Mouse (Mus musculus) midbrain, embryonic 14.5 days (tissue): ENCODE data around the gene Tmem150c. TPM values are rescaled to one million over a fixed set of nuclear protein-coding genes. Genes with fewer than 3 reads are reported as not detected.

Experiments used
- ATAC-seq: fragments of 200-750 bp; cut with Nextera tagmentation; 2 replicates; pipeline ENCODE4 v1.8.0; 2017; ENCODE audit warnings: moderate number of reproducible peaks, moderate library complexity; ENCODE audit not compliant: low FRiP score, low TSS enrichment
- DNase-seq: peaks from one replicate; pipeline ENCODE4 v3.0.0-alpha.2; 2015
- H3K27ac ChIP-seq: fragments of 300-500 bp; sonication (generic); replicated peaks from 2 replicates; pipeline ENCODE4 v1.5.1; 2014; ENCODE audit warnings: mild to moderate bottlenecking, low read depth, low read length, moderate library complexity
- H3K27me3 ChIP-seq: fragments of 300-500 bp; sonication (generic); 2 replicates; pipeline ENCODE4 v1.6.1; 2014; ENCODE audit warnings: low read length, control low read depth, mixed read lengths; ENCODE audit not compliant: control insufficient read depth, insufficient read depth
- H3K36me3 ChIP-seq: fragments of 300-500 bp; sonication (generic); 2 replicates; pipeline ENCODE4 v1.6.1; 2014; ENCODE audit warnings: low read length, control low read depth; ENCODE audit not compliant: control insufficient read depth, insufficient read depth
- H3K4me1 ChIP-seq: fragments of 300-500 bp; sonication (generic); 2 replicates; pipeline ENCODE4 v1.6.1; 2014; ENCODE audit warnings: mild to moderate bottlenecking, antibody characterized with exemption, low read length, control low read depth; ENCODE audit not compliant: control insufficient read depth, insufficient read depth
- H3K4me2 ChIP-seq: fragments of 300-500 bp; sonication (generic); 2 replicates; pipeline ENCODE4 v1.6.1; 2014; ENCODE audit warnings: mild to moderate bottlenecking, low read length, moderate library complexity
- H3K4me3 ChIP-seq: fragments of 300-500 bp; sonication (generic); replicated peaks from 2 replicates; pipeline ENCODE4 v1.5.1; 2014; ENCODE audit warnings: low read depth, low read length
- H3K9ac ChIP-seq: fragments of 300-500 bp; sonication (generic); replicated peaks from 2 replicates; pipeline ENCODE4 v1.6.1; 2014; ENCODE audit warnings: mild to moderate bottlenecking, low read length, moderate library complexity
- H3K9me3 ChIP-seq: fragments of 300-500 bp; sonication (generic); 2 replicates; pipeline ENCODE4 v1.6.1; 2016; ENCODE audit warnings: low read length, control low read depth, mixed read lengths; ENCODE audit not compliant: control insufficient read depth
- WGBS: fragments of 180-500 bp; shearing (Covaris S2); extraction: QIAGEN DNeasy Blood & Tissue Kit; methylation state at CpG from one replicate; pipeline ENCODE4 v1.1.7; 2014; 5-methylcytosine and 5-hydroxymethylcytosine counted together
- polyA plus RNA-seq: library from polyadenylated mRNA; unstranded; fragments of >200 nt; fragmentation: Nextera tagmentation; extraction: Ambion mirVana; gene quantifications from 2 replicates; pipeline ENCODE4 v1.2.1, GENCODE M21; 2014

Tmem150c gene
- polyA plus RNA-seq, 1 experiment from 2014 or later = 20.0 TPM

DNA sequence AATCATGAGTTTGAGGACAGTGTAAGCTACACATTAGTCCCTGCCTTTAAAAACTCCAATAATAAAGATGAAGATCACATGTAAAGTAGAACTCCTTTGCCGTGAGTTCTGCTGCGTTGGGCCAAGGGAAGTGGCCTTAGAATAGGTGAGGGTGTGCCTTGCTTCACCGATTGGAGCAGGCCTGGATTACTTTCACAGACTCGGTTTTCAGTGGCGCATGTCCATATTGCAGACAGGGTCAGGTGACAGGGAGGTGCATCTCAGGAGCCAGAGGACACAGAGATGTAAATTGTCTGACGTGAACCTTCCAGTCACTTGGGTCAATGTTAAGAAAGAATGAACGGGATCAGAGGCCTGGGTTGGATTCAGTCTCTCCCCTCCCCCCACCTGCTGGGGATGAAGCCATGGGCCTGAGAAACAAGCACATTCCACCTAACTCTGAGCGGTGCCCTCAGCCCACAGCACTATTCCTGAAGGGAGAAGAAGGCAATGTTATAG, 112.4 kb downstream of the Tmem150c start:
- Histone ChIP-seq H3K4me3 (no peak overlapping the region), H3K4me1 (peaks cover 18% of the 10 kb centered on the region), H3K9me3 (no peaks in the 10 kb centered on the region), H3K27ac (no peak overlapping the region), H3K4me2 (no peak overlapping the region), H3K9ac (no peak overlapping the region), H3K27me3 (no peaks in the 10 kb centered on the region), H3K36me3 (no peaks in the 10 kb centered on the region)
- no peak for ATAC-seq
- DNase-seq = no peak
- WGBS = 42% methylated on average over 8 of the region's 8 CpGs

DNA sequence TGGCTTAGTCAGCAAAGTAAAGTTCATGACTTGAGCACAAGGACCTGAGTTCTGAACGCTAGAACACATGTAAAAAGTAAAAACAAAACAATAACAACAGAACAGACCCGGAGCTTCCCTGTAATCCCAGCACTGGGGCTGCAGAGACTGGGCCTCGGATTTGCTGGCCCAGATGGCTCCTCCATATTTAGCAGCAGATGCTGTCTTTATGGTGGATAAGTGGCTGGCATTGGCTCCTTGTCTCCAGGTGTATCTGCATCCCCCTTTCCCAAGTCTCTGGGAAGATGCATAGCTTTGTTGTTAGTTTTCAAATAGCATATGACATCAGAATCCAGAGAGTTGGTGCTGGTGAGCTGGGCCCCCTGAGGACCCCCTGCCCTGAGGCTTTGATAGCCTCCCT, 113.5 kb downstream of the Tmem150c start:
- H3K4me3 ChIP-seq = no peak overlapping the region
- no peak overlapping the region for H3K4me2 ChIP-seq
- H3K9ac ChIP-seq = no peak overlapping the region
- H3K27ac ChIP-seq = no peak overlapping the region
- no peaks in the 10 kb centered on the region for H3K36me3 ChIP-seq
- WGBS = 75% methylated on average over 3 of the region's 3 CpGs
- H3K9me3 ChIP-seq = no peaks in the 10 kb centered on the region
- DNase-seq (no peak), ATAC-seq (no peak)
- no peaks in the 10 kb centered on the region for H3K27me3 ChIP-seq
- peaks cover 29% of the 10 kb centered on the region for H3K4me1 ChIP-seq

DNA sequence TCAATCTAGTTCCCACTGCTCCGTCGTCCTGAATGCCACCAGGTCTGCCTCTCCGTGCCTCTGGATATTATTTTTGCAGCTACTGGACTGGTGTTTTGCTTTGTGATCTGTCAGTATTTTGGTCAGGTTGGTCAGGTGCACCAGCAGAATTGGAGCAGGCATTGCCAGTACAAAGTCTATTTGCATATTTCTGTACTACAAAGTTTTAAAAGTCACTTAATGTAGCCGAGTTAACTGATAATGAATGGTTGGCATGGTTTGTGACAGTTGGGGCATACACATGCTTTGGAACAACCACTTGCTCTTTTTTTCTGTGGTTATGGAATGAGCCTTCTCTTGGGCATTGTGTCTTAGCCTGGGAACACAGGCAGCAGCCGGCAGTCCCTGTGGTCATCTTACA, 115.0 kb downstream of the Tmem150c start:
- Histone ChIP-seq H3K4me2 (no peak overlapping the region), H3K36me3 (no peaks in the 10 kb centered on the region), H3K9ac (no peak overlapping the region), H3K27ac (no peak overlapping the region), H3K4me3 (no peak overlapping the region), H3K27me3 (no peaks in the 10 kb centered on the region), H3K4me1 (peaks cover 35% of the 10 kb centered on the region), H3K9me3 (no peaks in the 10 kb centered on the region)
- 83% methylated on average over 5 of the region's 5 CpGs for WGBS
- ATAC-seq (no peak), DNase-seq (no peak)

DNA sequence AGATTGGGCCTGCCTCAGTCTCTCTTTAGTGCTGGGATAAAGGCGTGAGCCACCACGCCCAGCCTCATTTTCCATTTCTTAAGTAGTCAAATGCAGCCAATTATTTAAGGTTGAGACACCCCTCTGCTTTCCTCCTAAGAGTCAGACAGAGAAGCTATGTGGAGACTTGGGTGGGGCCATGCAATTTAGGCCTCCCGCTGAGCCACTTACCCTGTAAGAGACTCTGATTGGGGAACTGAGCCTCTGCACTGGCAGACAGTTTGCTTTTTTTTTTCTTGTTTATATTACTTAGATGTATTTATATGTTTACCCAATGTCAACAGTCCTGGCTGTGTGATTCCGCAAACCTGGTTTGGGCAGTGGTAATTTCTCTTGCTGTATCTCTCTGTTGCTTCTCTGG, 115.6 kb downstream of the Tmem150c start:
- Histone ChIP-seq H3K4me3 (no peak overlapping the region), H3K36me3 (no peaks in the 10 kb centered on the region), H3K27me3 (no peaks in the 10 kb centered on the region), H3K27ac (no peak overlapping the region), H3K4me1 (peaks cover 35% of the 10 kb centered on the region), H3K4me2 (no peak overlapping the region), H3K9ac (no peak overlapping the region), H3K9me3 (no peaks in the 10 kb centered on the region)
- no peak for DNase-seq
- no peak for ATAC-seq
- WGBS = 88% methylated on average over 4 of the region's 4 CpGs

DNA sequence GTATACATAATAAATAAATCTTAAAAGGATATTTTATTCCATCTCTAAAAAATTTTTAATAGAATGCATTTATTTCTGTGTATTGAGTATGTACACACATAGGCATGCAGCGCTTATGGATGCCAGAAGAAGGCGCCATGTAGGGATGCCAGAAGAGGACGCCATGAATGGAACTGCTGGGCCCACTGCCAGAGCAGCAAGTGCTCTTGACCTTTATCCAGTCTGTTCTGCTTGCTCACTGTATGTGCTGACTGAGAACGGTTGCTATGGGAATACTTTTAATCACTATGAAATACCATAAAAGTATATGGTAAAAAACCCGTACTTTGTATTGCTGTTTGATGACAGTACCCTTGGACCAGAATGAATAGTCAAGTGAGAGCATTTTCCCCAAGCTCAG, 116.2 kb downstream of the Tmem150c start:
- Histone ChIP-seq H3K9me3 (no peaks in the 10 kb centered on the region), H3K36me3 (no peaks in the 10 kb centered on the region), H3K4me3 (no peak overlapping the region), H3K4me2 (no peak overlapping the region), H3K27ac (no peak overlapping the region), H3K4me1 (peaks cover 35% of the 10 kb centered on the region), H3K27me3 (no peaks in the 10 kb centered on the region), H3K9ac (no peak overlapping the region)
- ATAC-seq (no peak), DNase-seq (no peak)
- 85% methylated on average over 5 of the region's 5 CpGs for WGBS

DNA sequence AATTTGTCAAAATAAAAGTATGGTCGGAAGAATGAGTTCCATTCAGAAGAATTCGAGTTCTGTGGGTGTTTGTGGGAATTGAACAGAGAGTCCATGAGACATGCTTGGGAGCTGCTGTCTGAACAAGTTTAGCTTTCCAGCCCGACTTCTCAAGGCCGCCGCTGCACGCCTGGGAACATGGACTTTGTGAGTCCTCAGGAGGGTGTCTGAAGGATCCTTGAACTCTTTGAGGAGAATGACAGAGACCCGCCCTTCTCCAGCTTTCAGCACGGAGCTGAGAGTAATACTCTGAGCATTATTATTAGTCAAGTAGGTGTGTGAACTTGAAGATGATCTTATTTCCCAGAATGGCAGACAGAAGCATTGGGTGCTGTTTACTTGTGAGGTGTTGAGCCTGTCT, 117.1 kb downstream of the Tmem150c start:
- WGBS = 94% methylated on average over 8 of the region's 8 CpGs
- no peak overlapping the region for H3K4me3 ChIP-seq
- H3K9me3 ChIP-seq = no peaks in the 10 kb centered on the region
- H3K27ac ChIP-seq = no peak overlapping the region
- no peaks in the 10 kb centered on the region for H3K36me3 ChIP-seq
- ATAC-seq (no peak), DNase-seq (no peak)
- peaks cover 37% of the 10 kb centered on the region for H3K4me1 ChIP-seq
- no peak overlapping the region for H3K9ac ChIP-seq
- no peak overlapping the region for H3K4me2 ChIP-seq
- no peaks in the 10 kb centered on the region for H3K27me3 ChIP-seq

DNA sequence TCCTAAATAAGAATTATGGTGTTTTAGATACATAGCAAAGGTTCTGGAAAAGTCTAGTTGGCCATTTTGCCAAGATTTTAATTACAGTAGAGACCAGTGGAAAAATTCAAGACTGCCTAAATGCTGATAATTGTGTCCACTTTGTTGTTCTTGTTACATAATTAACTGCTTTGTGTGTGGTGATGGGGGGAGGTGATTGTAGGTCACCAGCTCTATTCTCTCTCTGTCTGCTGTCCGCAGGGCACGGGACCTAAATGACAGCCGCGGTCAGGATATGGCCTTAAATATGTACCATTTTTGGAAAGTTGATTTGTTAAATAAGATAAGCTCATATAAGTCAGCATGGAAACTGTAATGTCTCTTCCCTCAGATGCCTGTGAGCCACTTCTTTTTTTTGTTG, 118.3 kb downstream of the Tmem150c start:
- Histone ChIP-seq H3K9me3 (no peaks in the 10 kb centered on the region), H3K4me2 (peak overlapping the region; percentile 74), H3K4me3 (peak overlapping the region; percentile 98; the same call in 1 of the 2 replicates), H3K27ac (no peak overlapping the region), H3K27me3 (no peaks in the 10 kb centered on the region), H3K9ac (no peak overlapping the region; the same call in 1 of the 2 replicates), H3K4me1 (peaks cover 42% of the 10 kb centered on the region), H3K36me3 (peaks cover 7% of the 10 kb centered on the region)
- DNase-seq (no peak), ATAC-seq (no peak)
- 81% methylated on average over 4 of the region's 4 CpGs for WGBS

DNA sequence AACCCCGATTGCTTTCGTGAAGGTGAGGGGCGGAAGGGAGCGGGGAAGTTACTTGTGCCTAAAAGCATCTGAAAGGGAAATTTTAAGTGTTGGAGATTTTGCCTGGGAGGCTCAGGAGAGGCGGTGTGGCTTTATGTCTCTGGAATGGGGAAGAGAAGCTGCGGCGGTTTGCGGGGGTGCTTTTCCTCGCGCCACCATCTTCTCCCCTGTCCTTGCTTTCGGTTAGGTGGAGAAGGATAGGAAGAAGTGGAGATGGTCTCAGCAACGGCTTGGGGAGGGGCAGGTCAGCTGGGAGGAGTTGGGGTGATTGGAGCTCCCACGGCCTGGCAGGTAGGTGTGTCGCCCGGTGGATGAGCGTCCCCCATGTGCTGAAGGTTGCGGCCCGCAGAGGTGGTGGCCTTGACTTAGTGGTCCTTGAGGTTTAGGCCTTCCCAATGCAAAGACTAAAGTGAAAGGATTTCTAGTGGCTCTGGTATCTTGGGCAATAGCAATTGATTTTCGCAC, 119.3 kb downstream of the Tmem150c start:
- ATAC-seq (no peak), DNase-seq (no peak)
- peaks cover 43% of the 10 kb centered on the region for H3K4me1 ChIP-seq

DNA sequence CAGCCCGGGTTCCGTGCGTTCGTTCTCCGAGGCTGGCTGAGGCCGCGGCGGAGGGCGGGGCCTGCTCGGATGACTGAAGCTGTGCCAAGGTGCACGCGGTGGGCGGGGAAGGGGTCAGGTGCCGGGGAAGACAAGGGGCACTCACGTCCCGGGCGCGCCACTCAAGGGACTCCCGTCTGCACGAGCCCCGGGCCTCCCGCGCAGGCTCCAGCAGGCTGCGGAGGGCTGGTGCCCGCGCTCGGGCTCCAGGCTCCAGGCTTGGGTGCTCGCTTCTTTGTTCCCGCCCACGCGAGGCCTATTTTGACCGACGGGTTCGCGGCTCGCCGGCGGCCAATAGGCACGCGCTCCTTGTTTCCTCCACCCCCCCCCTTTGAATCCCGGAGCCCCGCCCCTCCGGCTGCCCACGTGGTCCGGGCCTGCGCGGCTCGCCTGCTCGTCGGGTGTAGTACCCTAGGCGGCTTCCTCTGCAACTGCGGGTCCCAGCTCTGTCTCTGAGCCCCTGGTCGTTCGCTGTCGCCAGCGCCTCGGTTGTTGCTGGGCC, 119.9 kb downstream of the Tmem150c start, which contains the start of the genes Hnrnpdl and Enoph1:
TSS of gene Hnrnpdl (minus strand) at position 63 of the 541 bp plus-strand sequence.
TSS of gene Enoph1 (plus strand) at position 384 of the 541 bp plus-strand sequence.
- under 1% methylated on average over 55 of the region's 57 CpGs for WGBS
- peak within 1 kb of the TSS; percentile 99 for H3K27ac ChIP-seq
- H3K4me1 ChIP-seq = peaks cover 43% of the 10 kb centered on the region
- peaks cover 21% of the 10 kb centered on the region for H3K36me3 ChIP-seq
- H3K4me2 ChIP-seq = peak within 1 kb of the TSS; percentile 85
- peak within 1 kb of the TSS; percentile 98 for H3K4me3 ChIP-seq
- DNase-seq (peak; percentile 98), ATAC-seq (peak; percentile 88)
- no peaks in the 10 kb centered on the region for H3K27me3 ChIP-seq
- H3K9me3 ChIP-seq = no peaks in the 10 kb centered on the region
- H3K9ac ChIP-seq = peak within 1 kb of the TSS; percentile 100

More for the DNA sequence above, 119.3 kb downstream of the Tmem150c start:
- Histone ChIP-seq H3K36me3 (peaks cover 16% of the 10 kb centered on the region), H3K27ac (peak overlapping the region; percentile 99), H3K4me3 (peak overlapping the region; percentile 98), H3K9me3 (no peaks in the 10 kb centered on the region), H3K9ac (peak overlapping the region; percentile 100), H3K4me2 (peak overlapping the region; percentile 74), H3K27me3 (no peaks in the 10 kb centered on the region)
- 2% methylated on average over 19 of the region's 19 CpGs for WGBS
